Mouse (Mus musculus): ENCODE results near the gene Gm45711. TPM values are rescaled to one million over a fixed set of nuclear protein-coding genes. Genes with fewer than 3 reads are reported as not detected.
A peak's percentile ranks its signal among the peaks of the same experiment; 100 is the strongest.
"Not testable (repeated sequence)": the region's sequence is repeated elsewhere in the genome, so short reads cannot be mapped to it uniquely, and the experiment has no call there.

Gene Gm45711
- total and polyA plus RNA-seq, 2 experiments from 2014 or later, result not detected

- Histone ChIP-seq H3K4me3 (ENCODE audit: low read length) (no peak overlapping the region), H3K9me3 (ENCODE audit: low read length) (no peaks in the 10 kb centered on the region), H3K27ac (no peak overlapping the region), H3K27me3 (ENCODE audit: insufficient read depth, low read length) (no peaks in the 10 kb centered on the region), H3K36me3 (ENCODE audit: insufficient read depth, low read length) (no peaks in the 10 kb centered on the region), H3K4me2 (ENCODE audit: low read depth, low read length) (no peak overlapping the region), H3K4me1 (ENCODE audit: insufficient read depth, low read length) (no peaks in the 10 kb centered on the region), H3K9ac (replicated peaks; ENCODE audit: low read length) (no peak overlapping the region)
- no peak for ATAC-seq
- peak; percentile 18 for DNase-seq (ENCODE audit: low spot score)
- TF ChIP-seq CTCF (IDR thresholded peaks at IDR 0.05; ENCODE audit: low read depth), result no peak
- 65% methylated on average over 6 of the region's 6 CpGs for WGBS
Measured at GRCm38 (mm10) chr8:104268937-104269440, 40.9 kb downstream of the Gm45711 start.

GRCm38 (mm10) chr8:104268368-104268767 lies 41.5 kb downstream of the Gm45711 start:
- H3K9ac ChIP-seq (replicated peaks; ENCODE audit: low read length), result no peak overlapping the region
- no peak overlapping the region for H3K4me3 ChIP-seq (ENCODE audit: low read length)
- TF ChIP-seq CTCF (IDR thresholded peaks at IDR 0.05; ENCODE audit: low read depth), result no peak
- H3K4me2 ChIP-seq (ENCODE audit: low read depth, low read length), result no peak overlapping the region
- no peak overlapping the region for H3K27ac ChIP-seq
- no peaks in the 10 kb centered on the region for H3K27me3 ChIP-seq (ENCODE audit: insufficient read depth, low read length)
- no peaks in the 10 kb centered on the region for H3K4me1 ChIP-seq (ENCODE audit: insufficient read depth, low read length)
- no peak for ATAC-seq
- no peaks in the 10 kb centered on the region for H3K9me3 ChIP-seq (ENCODE audit: low read length)
- no peaks in the 10 kb centered on the region for H3K36me3 ChIP-seq (ENCODE audit: insufficient read depth, low read length)
- DNase-seq (ENCODE audit: low spot score), result no peak

GRCm38 (mm10) chr8:104264271-104264935 lies 45.5 kb downstream of the Gm45711 start:
- not testable (repeated sequence) for H3K27me3 ChIP-seq (ENCODE audit: insufficient read depth, low read length); ATAC-seq; H3K36me3 ChIP-seq (ENCODE audit: insufficient read depth, low read length); DNase-seq (ENCODE audit: low spot score); H3K9me3 ChIP-seq (ENCODE audit: low read length); H3K27ac ChIP-seq; H3K4me1 ChIP-seq (ENCODE audit: insufficient read depth, low read length); H3K9ac ChIP-seq (replicated peaks; ENCODE audit: low read length); H3K4me3 ChIP-seq (ENCODE audit: low read length); H3K4me2 ChIP-seq (ENCODE audit: low read depth, low read length)
- 90% methylated on average over 22 of the region's 22 CpGs for WGBS

- not testable (repeated sequence) for H3K4me1 ChIP-seq (ENCODE audit: insufficient read depth, low read length); H3K36me3 ChIP-seq (ENCODE audit: insufficient read depth, low read length); H3K27me3 ChIP-seq (ENCODE audit: insufficient read depth, low read length); H3K4me2 ChIP-seq (ENCODE audit: low read depth, low read length); DNase-seq (ENCODE audit: low spot score); H3K27ac ChIP-seq; ATAC-seq; H3K9ac ChIP-seq (replicated peaks; ENCODE audit: low read length); H3K4me3 ChIP-seq (ENCODE audit: low read length); H3K9me3 ChIP-seq (ENCODE audit: low read length)
- 87% methylated on average over 5 of the region's 5 CpGs for WGBS
Measured at GRCm38 (mm10) chr8:104261802-104262201, 48.1 kb downstream of the Gm45711 start.

- H3K36me3 ChIP-seq (ENCODE audit: insufficient read depth, low read length), result peaks cover 2% of the 10 kb centered on the region
- H3K9me3 ChIP-seq (ENCODE audit: low read length), result no peaks in the 10 kb centered on the region
- no peak overlapping the region for H3K9ac ChIP-seq (replicated peaks; ENCODE audit: low read length)
- no peak overlapping the region for H3K27ac ChIP-seq
- TF ChIP-seq CTCF (IDR thresholded peaks at IDR 0.05; ENCODE audit: low read depth), result peak; percentile 48
- H3K4me1 ChIP-seq (ENCODE audit: insufficient read depth, low read length), result peaks cover 6% of the 10 kb centered on the region; the same call in 1 of the 2 replicates
- no peaks in the 10 kb centered on the region for H3K27me3 ChIP-seq (ENCODE audit: insufficient read depth, low read length)
- no peak overlapping the region for H3K4me2 ChIP-seq (ENCODE audit: low read depth, low read length)
- WGBS, result 86% methylated on average over 3 of the region's 3 CpGs
- no peak for DNase-seq (ENCODE audit: low spot score)
- no peak for ATAC-seq
- no peak overlapping the region for H3K4me3 ChIP-seq (ENCODE audit: low read length)
Measured at GRCm38 (mm10) chr8:104253016-104253415, 56.9 kb downstream of the Gm45711 start.

GRCm38 (mm10) chr8:104251461-104251860 lies 58.4 kb downstream of the Gm45711 start:
- H3K27me3 ChIP-seq (ENCODE audit: insufficient read depth, low read length), result no peaks in the 10 kb centered on the region
- peak overlapping the region; percentile 92 for H3K4me2 ChIP-seq (ENCODE audit: low read depth, low read length)
- no peaks in the 10 kb centered on the region for H3K9me3 ChIP-seq (ENCODE audit: low read length)
- ATAC-seq (no peak), DNase-seq (ENCODE audit: low spot score) (no peak)
- peak overlapping the region; percentile 72 for H3K4me3 ChIP-seq (ENCODE audit: low read length)
- WGBS, result under 1% methylated on average over 7 of the region's 7 CpGs
- no peak for TF ChIP-seq CTCF (IDR thresholded peaks at IDR 0.05; ENCODE audit: low read depth)
- no peak overlapping the region for H3K27ac ChIP-seq
- no peaks in the 10 kb centered on the region for H3K36me3 ChIP-seq (ENCODE audit: insufficient read depth, low read length)
- H3K4me1 ChIP-seq (ENCODE audit: insufficient read depth, low read length), result peaks cover 6% of the 10 kb centered on the region
- peak overlapping the region; percentile 40; the same call in 1 of the 2 replicates for H3K9ac ChIP-seq (replicated peaks; ENCODE audit: low read length)

All from hindbrain, postnatal 0 days (tissue).